Mouse (Mus musculus): ENCODE measurements at regions not wholly inside any gene's neighbourhood (a gene's known extent, or its start where the extent isn't known, plus 50 kb on each side); places are given as distances from the start of the nearest gene placed in this dataset.
"Not testable (repeated sequence)": the region's sequence is repeated elsewhere in the genome, so short reads cannot be mapped to it uniquely, and the experiment has no call there.

GRCm38 (mm10) chr9:43857988-43858387 is 114.2 kb downstream of the Nectin1 start:
- WGBS = 9% methylated on average over 2 of the region's 2 CpGs
- ATAC-seq (replicated peaks; ENCODE audit: insufficient number of reproducible peaks, insufficient read depth, low FRiP score, low read depth) = no peak

DNA sequence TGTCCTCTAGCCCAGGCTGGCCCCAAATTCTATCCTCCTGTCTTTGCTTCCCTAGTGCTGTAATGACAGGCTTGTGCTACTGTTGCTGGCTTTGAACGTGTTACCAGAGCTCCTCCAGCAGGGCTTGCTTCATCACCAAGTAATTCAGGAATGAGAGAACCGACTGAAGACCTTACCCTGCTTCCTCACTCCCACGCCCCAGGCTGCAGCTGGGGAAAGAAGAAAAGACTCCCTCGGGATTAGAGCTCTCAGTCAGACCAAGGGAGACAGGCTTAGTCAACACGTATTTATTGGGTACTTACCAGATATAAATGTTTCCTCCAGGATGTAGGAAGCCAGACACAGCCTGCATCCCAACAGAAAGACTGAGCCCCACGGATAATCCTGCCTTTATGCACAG is 115.0 kb downstream of the Nectin1 start:
- Histone ChIP-seq H3K27me3 (peaks cover 29% of the 10 kb centered on the region), H3K4me1 (replicated peaks) (peaks cover 4% of the 10 kb centered on the region), H3K9me3 (replicated peaks) (no peaks in the 10 kb centered on the region), H3K4me2 (no peak overlapping the region), H3K4me3 (no peak overlapping the region), H3K9ac (no peak overlapping the region), H3K27ac (no peak overlapping the region), H3K36me3 (no peaks in the 10 kb centered on the region)
- no peak for ATAC-seq (replicated peaks; ENCODE audit: insufficient number of reproducible peaks, insufficient read depth, low FRiP score, low read depth)
- 33% methylated on average over 6 of the region's 6 CpGs for WGBS

More at GRCm38 (mm10) chr9:43857988-43858387, 114.2 kb downstream of the Nectin1 start:
- no peak overlapping the region for H3K9ac ChIP-seq
- no peaks in the 10 kb centered on the region for H3K4me1 ChIP-seq (replicated peaks)
- peaks cover 23% of the 10 kb centered on the region for H3K27me3 ChIP-seq
- H3K27ac ChIP-seq = no peak overlapping the region
- H3K4me3 ChIP-seq = no peak overlapping the region
- H3K9me3 ChIP-seq (replicated peaks) = no peaks in the 10 kb centered on the region
- no peaks in the 10 kb centered on the region for H3K36me3 ChIP-seq
- no peak overlapping the region for H3K4me2 ChIP-seq

DNA sequence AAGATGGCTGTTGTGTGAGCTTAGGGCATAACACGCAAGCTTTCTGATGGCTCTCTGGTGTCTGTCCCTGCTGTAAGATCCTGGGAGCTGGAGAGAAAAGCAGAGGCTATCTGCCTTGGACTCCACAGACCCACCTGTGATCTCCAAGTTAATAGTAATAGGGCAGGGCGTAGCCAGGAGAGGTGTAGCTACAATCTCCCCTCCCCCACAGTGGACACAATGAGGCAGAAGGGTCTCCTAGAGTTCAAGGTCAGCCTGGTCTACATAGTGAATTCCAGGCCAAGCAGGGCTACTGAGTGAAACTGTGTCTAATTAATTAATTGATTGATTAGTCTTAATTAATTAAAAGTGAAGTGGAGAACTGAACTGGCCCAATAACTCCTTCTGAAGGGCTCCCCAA is 116.5 kb downstream of the Nectin1 start:
- H3K27ac ChIP-seq = no peak overlapping the region
- H3K9me3 ChIP-seq (replicated peaks) = no peaks in the 10 kb centered on the region
- H3K36me3 ChIP-seq = no peaks in the 10 kb centered on the region
- H3K4me3 ChIP-seq = no peak overlapping the region
- peaks cover 13% of the 10 kb centered on the region for H3K4me1 ChIP-seq (replicated peaks)
- peaks cover 40% of the 10 kb centered on the region for H3K27me3 ChIP-seq
- no peak overlapping the region for H3K4me2 ChIP-seq
- ATAC-seq (replicated peaks; ENCODE audit: insufficient number of reproducible peaks, insufficient read depth, low FRiP score, low read depth) = no peak
- WGBS = 90% methylated on average over 2 of the region's 2 CpGs
- no peak overlapping the region for H3K9ac ChIP-seq

DNA sequence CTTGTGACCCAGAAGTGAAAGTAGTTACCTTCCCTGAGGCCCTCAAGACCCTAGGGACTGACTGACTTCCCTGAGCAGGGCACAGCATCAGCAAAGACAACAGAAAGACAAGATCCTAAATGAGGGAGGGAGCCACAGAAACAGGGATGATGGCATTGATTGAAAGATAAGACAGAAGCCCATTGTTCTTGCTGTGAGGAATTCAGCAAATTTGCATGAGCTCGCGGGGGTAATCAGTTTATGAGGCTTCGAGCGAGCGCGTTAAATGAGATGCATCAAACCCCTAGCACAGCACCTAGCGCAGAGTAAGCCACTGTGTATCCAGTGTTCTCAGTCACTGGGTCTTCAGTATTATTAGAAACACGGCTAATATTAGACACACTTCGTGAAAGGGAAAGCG is 117.6 kb downstream of the Nectin1 start:
- no peaks in the 10 kb centered on the region for H3K9me3 ChIP-seq (replicated peaks)
- no peaks in the 10 kb centered on the region for H3K36me3 ChIP-seq
- no peak for ATAC-seq (replicated peaks; ENCODE audit: insufficient number of reproducible peaks, insufficient read depth, low FRiP score, low read depth)
- H3K4me2 ChIP-seq = no peak overlapping the region
- H3K4me3 ChIP-seq = no peak overlapping the region
- peaks cover 42% of the 10 kb centered on the region for H3K27me3 ChIP-seq
- no peak overlapping the region for H3K9ac ChIP-seq
- 42% methylated on average over 10 of the region's 10 CpGs for WGBS
- peaks cover 13% of the 10 kb centered on the region for H3K4me1 ChIP-seq (replicated peaks)
- no peak overlapping the region for H3K27ac ChIP-seq

DNA sequence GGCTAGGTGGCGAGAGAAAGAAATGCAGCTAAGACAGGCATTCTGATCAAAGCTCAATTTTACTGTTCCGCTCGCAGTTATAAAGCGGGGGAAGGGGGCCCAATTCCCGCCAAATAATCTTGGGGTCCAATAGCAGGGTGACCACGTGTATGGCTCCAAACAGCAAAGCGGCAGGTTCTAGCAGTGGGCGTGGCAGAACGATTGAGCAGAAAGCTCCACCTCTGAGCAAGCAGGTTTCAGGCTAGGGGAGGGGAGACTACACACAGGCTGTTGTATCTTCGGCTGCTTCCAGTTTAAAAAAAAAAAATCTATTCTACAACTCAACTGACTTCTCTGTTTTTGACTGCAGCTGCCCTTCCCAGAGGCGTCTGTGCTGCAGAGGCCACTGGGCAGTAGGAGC is 118.2 kb downstream of the Nectin1 start:
- peaks cover 13% of the 10 kb centered on the region for H3K4me1 ChIP-seq (replicated peaks)
- H3K4me2 ChIP-seq; H3K9ac ChIP-seq; H3K4me3 ChIP-seq; H3K9me3 ChIP-seq (replicated peaks); H3K36me3 ChIP-seq; H3K27ac ChIP-seq; ATAC-seq (replicated peaks; ENCODE audit: insufficient number of reproducible peaks, insufficient read depth, low FRiP score, low read depth): not testable (repeated sequence)
- H3K27me3 ChIP-seq = peaks cover 42% of the 10 kb centered on the region
- WGBS = 24% methylated on average over 11 of the region's 11 CpGs

- peak; percentile 63 for ATAC-seq (replicated peaks; ENCODE audit: insufficient number of reproducible peaks, insufficient read depth, low FRiP score, low read depth)
- H3K9me3 ChIP-seq (replicated peaks) = no peaks in the 10 kb centered on the region
- H3K4me1 ChIP-seq (replicated peaks) = peaks cover 13% of the 10 kb centered on the region
- peak overlapping the region; percentile 37 for H3K4me3 ChIP-seq
- WGBS = 2% methylated on average over 30 of the region's 30 CpGs
- peaks cover 42% of the 10 kb centered on the region for H3K27me3 ChIP-seq
- H3K36me3 ChIP-seq = no peaks in the 10 kb centered on the region
- no peak overlapping the region for H3K9ac ChIP-seq
- H3K27ac ChIP-seq = no peak overlapping the region
- peak overlapping the region; percentile 63 for H3K4me2 ChIP-seq
Measured at GRCm38 (mm10) chr9:43863609-43864397, 120.0 kb downstream of the Nectin1 start.

- Histone ChIP-seq H3K27me3 (peaks cover 42% of the 10 kb centered on the region), H3K27ac (no peak overlapping the region), H3K36me3 (no peaks in the 10 kb centered on the region), H3K9ac (no peak overlapping the region), H3K4me1 (replicated peaks) (peaks cover 13% of the 10 kb centered on the region), H3K4me3 (no peak overlapping the region), H3K9me3 (replicated peaks) (no peaks in the 10 kb centered on the region), H3K4me2 (no peak overlapping the region)
- no peak for ATAC-seq (replicated peaks; ENCODE audit: insufficient number of reproducible peaks, insufficient read depth, low FRiP score, low read depth)
- 64% methylated on average over 12 of the region's 12 CpGs for WGBS
Measured at GRCm38 (mm10) chr9:43866802-43867201, 123.0 kb downstream of the Nectin1 start.

DNA sequence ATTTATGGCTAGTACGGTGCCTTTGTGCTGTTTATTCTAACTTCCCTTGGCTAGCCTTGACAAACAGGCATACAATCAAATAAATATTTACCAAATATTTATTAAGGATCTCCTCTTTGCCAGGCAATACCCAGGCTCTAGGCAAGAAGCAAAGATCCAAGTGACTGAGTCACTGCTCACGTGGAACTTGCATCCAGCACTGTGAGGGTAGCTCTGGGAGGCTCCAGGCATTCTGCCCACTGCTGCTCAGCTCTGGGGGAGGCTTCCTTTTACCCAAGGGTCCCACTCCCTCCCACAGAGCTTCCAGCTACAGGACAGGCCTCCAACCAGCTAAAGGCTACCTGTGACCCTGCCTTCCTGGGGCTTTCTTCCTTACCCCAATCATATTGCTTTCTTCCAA is 130.1 kb downstream of the Nectin1 start:
- no peak overlapping the region for H3K9ac ChIP-seq
- H3K4me3 ChIP-seq = no peak overlapping the region
- H3K27me3 ChIP-seq = peaks cover 36% of the 10 kb centered on the region
- ATAC-seq (replicated peaks; ENCODE audit: insufficient number of reproducible peaks, insufficient read depth, low FRiP score, low read depth) = no peak
- 66% methylated on average over 2 of the region's 2 CpGs for WGBS
- H3K4me1 ChIP-seq (replicated peaks) = no peaks in the 10 kb centered on the region
- H3K36me3 ChIP-seq = no peaks in the 10 kb centered on the region
- H3K27ac ChIP-seq = no peak overlapping the region
- no peaks in the 10 kb centered on the region for H3K9me3 ChIP-seq (replicated peaks)
- H3K4me2 ChIP-seq = no peak overlapping the region

DNA sequence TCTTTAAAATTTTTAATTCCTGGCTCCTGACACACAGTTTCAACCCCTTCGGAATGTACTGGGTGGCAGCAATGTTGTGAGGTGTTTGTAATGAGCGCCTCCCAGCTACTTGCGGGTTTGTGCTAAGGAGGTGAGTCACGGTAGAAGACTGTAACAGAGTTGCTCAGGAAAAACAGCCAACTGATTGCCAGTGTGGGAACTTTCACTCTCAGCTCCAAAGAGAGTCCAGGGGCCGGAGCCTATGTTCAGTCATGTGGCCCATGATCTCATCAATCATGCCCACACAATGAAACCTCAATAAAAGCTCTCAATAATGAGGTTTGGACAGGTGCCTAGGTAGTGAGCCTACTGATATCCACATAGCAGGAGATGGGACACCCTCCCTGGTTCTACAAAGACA is 130.5 kb downstream of the Nectin1 start:
- H3K9me3 ChIP-seq (replicated peaks) = no peaks in the 10 kb centered on the region

DNA sequence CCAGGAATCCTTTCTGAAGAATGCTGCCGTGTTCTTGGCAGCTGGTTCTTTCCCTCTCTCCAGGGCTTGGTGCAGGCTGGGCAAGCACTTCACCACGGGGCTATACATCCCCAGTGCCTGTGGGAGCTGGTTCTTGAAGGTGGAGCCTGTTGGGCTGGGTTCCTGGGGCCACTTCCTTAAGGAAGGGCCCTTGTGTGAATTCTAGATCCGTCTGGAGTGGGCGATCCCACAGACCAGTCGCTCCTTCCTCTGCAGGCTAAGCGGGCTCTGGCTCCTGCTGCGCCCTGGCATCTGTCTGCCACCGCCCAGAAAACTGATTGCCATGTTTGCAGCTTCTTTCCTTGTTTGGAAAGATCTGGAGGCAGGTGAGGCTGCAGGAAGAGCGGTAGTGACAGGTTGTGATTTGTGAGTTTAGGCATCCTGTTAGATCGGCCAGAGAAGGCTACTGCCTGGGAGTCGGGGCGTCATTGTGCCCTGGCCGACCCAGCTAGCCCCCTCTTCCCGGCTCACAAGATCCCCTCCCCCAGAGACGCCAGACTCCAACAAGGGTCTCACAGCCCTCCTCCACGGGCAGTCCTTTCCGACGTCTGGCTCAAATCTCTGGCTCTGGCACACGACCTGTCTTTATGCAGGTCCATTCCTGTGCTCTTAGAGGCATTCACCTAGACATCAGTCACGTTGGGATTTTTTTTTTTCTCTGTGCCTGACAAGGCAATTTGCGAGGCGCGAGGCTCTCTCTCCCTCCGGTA is 135.6 kb downstream of the Nectin1 start:
- ATAC-seq (replicated peaks; ENCODE audit: insufficient number of reproducible peaks, insufficient read depth, low FRiP score, low read depth) = no peak
- peak overlapping the region; percentile 28 for H3K4me3 ChIP-seq
- H3K9me3 ChIP-seq (replicated peaks) = no peaks in the 10 kb centered on the region
- no peak overlapping the region for H3K27ac ChIP-seq
- H3K9ac ChIP-seq = no peak overlapping the region
- H3K27me3 ChIP-seq = peaks cover 64% of the 10 kb centered on the region
- H3K4me2 ChIP-seq = peak overlapping the region; percentile 54
- 2% methylated on average over 24 of the region's 24 CpGs for WGBS
- H3K36me3 ChIP-seq = no peaks in the 10 kb centered on the region
- peaks cover 15% of the 10 kb centered on the region for H3K4me1 ChIP-seq (replicated peaks)

More for the DNA sequence above, 130.5 kb downstream of the Nectin1 start:
- 73% methylated on average over 5 of the region's 5 CpGs for WGBS
- Histone ChIP-seq H3K36me3 (no peaks in the 10 kb centered on the region), H3K4me2 (no peak overlapping the region), H3K9ac (no peak overlapping the region), H3K4me3 (no peak overlapping the region), H3K4me1 (replicated peaks) (peaks cover 4% of the 10 kb centered on the region; the same call in 1 of the 2 replicates), H3K27ac (no peak overlapping the region), H3K27me3 (peaks cover 41% of the 10 kb centered on the region)
- no peak for ATAC-seq (replicated peaks; ENCODE audit: insufficient number of reproducible peaks, insufficient read depth, low FRiP score, low read depth)

GRCm38 (mm10) chr9:43879969-43880396 is 136.2 kb downstream of the Nectin1 start:
- Histone ChIP-seq H3K36me3 (no peaks in the 10 kb centered on the region), H3K4me1 (replicated peaks) (peaks cover 15% of the 10 kb centered on the region), H3K4me2 (peak overlapping the region; percentile 54), H3K4me3 (peak overlapping the region; percentile 28), H3K9me3 (replicated peaks) (no peaks in the 10 kb centered on the region), H3K9ac (no peak overlapping the region), H3K27me3 (peaks cover 60% of the 10 kb centered on the region), H3K27ac (no peak overlapping the region)
- no peak for ATAC-seq (replicated peaks; ENCODE audit: insufficient number of reproducible peaks, insufficient read depth, low FRiP score, low read depth)
- under 1% methylated on average over 26 of the region's 26 CpGs for WGBS

Data from heart, embryonic 15.5 days (tissue).